Mouse (Mus musculus) brain, embryonic 14.5 days (tissue): ENCODE results near the gene Wdr59. TPM values are rescaled to one million over a fixed set of nuclear protein-coding genes. Genes with fewer than 3 reads are reported as not detected.

Source experiments
- DNase-seq: peaks from one replicate; pipeline ENCODE4 v3.0.0-alpha.2; 2011; ENCODE audit warnings: low read depth
- CTCF ChIP-seq: fragments of 200-500 bp; IDR thresholded peaks from 2 replicates; pipeline ENCODE4 v1.5.1; 2012; ENCODE audit warnings: inconsistent platforms, mild to moderate bottlenecking, moderate library complexity, borderline replicate concordance; ENCODE audit not compliant: insufficient read depth, insufficient read length; ENCODE audit errors: extremely low read depth
- POLR2A ChIP-seq: fragments of 200-500 bp; IDR thresholded peaks from 2 replicates; pipeline ENCODE4 v1.6.1; 2012; ENCODE audit warnings: mild to moderate bottlenecking, inconsistent platforms, borderline replicate concordance; ENCODE audit not compliant: poor library complexity, insufficient read depth, insufficient read length, severe bottlenecking; ENCODE audit errors: extremely low read depth
- polyA plus RNA-seq: library from polyadenylated mRNA; depleted of rRNA; stranded (reverse); fragments of >200 nt; gene quantifications from 2 replicates; pipeline ENCODE4 v1.2.3, GENCODE M21; 2012

Gene Wdr59
- polyA plus RNA-seq, 1 experiment: 16.0 TPM

DNA sequence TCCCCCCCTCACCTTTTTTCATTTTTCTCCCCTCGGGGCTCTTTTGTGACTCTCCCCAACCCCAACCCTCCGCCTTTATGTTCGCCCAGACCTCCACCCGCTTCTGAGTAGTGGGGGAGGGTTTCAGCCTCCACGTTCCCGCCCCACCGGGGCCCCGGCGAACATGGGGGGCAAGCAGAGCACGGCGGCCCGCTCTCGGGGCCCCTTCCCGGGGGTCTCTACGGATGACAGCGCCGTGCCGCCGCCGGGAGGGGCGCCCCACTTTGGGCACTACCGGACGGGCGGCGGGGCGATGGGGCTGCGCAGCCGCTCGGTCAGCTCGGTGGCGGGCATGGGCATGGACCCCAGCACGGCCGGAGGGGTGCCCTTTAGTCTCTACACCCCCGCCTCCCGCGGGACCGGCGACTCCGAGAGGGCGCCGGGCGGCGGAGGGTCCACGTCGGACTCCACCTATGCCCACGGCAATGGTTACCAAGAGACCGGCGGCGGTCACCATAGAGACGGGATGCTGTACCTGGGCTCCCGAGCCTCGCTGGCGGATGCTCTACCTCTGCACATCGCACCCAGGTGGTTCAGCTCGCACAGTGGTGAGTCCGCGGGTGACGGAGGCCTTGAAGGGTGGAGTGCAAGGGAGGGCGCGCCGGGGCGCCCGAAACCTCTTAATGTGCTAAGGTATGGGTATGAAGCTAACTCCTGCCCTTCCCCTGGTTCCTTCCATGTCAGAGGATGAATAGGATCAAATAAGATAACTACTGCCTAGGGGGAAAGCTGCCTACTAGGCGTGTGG lies 15.3 kb upstream of the Wdr59 start:
- TF ChIP-seq POLR2A: no peak
- TF ChIP-seq CTCF: no peak
- peak; percentile 47 for DNase-seq

DNA sequence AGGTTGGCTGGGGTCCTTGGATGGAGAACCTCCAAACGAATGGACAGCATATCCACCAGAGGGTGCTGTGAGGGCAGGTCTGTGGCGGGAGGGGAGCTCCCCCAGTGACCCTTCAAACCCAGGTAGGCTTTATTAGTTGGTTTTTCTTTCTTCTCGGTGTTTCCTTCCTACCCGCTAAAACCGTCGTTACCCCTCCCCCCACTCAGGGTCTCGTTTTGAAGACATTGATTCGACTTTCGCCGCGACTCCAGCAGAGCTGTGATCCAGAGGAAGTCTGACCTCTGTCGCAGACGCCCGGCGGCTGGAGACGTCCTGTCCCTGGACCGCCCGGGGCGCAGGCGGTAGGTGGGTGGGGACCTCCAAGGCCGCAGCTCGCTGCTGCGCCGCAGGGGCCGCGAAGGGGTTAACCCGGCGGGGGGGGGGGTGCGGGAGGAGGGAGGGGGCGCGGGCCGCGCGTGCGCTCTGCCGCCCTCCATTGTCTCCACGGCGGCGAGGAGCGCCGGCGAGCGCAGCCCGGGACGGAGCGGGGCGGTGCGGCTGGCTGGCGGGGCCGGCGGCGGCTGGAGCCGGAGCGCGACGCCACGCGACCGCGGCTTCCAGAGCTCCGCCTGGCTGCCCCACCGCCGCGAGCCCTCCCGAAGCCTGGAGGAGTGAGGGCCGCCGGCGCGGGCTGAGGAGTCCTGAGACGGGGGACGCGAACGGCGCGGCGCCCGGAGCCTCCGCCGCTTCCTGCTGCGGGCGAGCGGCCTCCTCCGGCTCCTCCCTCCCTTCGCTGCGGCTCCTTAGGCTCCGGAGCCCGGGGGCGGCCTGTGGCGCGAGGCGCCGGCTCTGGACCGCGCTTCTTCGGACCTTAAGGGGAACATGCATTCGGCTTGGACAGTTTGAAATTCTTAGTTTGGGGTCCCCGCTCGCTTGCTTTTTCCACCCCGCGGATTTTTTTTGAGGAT lies 14.4 kb upstream of the Wdr59 start, which contains the start of gene Znrf1:
TSS of gene Znrf1 (plus strand) at position 67 of the 947 bp plus-strand sequence.
- DNase-seq: peak; percentile 90
- TF ChIP-seq CTCF (peak; percentile 45; the same call in 1 of the 2 replicates), POLR2A (peak; percentile 79)

DNA sequence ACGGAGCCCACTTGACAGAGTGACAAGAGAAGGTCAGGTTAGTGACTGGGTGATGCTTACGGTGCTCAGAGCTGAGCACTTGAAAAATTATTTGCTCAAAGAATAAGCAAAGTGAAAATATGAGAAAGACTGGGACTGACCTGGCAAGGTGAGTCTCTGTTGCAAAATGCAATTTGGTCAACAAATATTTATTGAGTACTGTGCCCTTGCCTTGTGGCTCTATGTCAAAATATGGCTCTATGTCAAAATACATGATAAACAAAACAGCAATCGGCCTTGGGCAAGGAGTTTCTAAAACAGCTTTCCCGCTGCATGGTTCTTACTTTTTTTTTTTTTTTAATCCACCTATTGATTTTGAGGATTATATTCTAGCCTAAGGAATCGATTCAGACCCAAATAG lies 13.6 kb upstream of the Wdr59 start:
- no peak for TF ChIP-seq CTCF
- DNase-seq: no peak

DNA sequence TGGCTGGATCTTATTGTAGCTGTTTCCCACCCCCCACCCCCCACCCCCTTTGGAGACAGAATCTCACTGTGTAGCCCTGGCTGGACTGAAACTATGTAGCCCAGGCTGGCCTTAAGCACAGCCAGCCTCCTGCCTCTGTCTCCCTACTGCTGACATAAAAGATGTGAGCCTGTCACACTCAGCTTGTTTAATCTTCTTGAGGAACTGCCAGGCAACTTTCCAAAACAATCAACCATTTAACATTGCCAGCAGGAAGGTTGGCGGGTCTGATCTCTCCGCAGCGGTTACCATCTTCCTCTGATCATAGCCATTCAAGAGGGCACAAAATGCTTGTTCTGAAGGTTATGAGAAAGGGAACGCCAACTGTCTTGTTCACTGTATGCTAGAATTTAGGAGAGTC lies 11.6 kb upstream of the Wdr59 start:
- TF ChIP-seq POLR2A (no peak), CTCF (no peak)
- DNase-seq: peak; percentile 29

DNA sequence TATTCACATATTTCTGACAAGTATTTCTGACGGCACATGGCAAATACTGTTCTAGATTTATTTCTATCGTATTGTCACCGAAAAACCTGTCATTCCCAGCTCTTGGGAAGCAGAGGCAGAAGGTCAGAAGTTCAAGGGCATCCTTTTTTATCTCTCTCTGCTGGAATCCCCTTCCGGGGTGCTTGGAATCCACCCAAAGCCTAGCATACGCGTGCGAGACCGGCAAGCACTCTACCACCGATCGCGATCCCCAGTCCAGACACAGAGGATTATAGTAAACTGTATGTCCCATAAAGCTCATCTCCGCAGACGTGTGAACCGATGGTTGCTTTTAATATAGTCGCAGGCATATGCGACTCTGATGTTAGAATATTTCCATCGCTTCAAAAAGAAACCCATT lies 9.7 kb upstream of the Wdr59 start:
- no peak for DNase-seq
- no peak for TF ChIP-seq POLR2A

DNA sequence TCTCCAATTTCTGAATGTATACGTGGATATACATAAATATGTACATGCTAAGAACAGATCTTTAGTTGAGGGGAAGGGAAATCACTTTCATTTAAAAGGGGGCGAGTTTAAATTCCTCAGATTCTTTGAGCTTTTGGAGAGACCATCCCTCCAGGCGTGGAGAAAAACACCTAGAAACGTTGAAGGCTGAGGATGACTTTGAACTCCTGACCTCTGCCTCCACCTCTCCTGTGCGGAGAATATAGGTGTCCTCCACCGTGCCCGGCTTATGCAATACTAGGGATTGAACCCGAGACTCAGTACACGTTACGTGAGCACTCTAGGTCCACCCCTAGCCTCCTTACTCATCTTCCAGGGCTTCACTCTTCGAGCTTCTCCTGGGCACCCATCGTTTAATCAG lies 9.3 kb upstream of the Wdr59 start:
- no peak for TF ChIP-seq CTCF
- no peak for TF ChIP-seq POLR2A
- no peak for DNase-seq

DNA sequence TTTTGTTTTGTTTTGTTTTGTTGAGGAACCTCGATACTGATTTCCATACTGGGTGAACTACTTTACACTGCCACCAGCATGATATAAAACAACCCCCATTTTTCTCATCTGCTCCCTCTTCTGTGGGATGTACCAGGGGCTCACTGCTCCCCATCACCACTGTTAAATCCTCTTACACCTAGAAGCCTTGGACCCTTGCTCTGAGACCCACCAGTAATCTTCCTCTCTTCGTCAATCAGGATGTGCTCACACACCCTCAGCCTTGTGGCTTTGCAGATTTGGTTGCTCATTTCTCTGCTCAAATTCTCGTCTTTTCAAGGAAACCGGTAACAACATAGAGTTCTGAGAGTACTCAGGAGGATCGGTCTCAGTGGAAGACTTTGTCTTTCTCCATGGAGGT lies 6.2 kb upstream of the Wdr59 start:
- TF ChIP-seq CTCF (no peak), POLR2A (no peak)

DNA sequence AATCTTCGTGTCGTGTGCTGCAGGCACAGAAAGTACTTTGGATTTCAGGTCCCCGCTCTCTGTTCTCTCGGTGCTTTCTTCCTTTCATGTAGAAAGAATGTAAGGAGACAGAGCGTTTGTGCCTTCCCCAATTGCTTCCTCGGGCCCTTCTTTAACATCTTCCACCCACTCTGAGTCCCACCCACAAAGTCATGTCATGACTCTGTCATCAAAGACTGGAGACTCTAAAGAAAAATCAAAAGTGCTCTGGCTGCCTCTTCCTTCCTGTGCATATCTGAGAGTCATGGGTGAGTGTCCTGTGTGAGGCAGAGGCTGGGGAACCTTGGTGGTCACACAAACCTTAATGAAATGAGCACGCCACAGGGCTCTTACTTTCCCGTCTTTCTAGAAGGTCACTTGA lies 5.3 kb upstream of the Wdr59 start:
- TF ChIP-seq POLR2A (no peak), CTCF (no peak)
- no peak for DNase-seq

More for the DNA sequence above, 6.2 kb upstream of the Wdr59 start:
- no peak for DNase-seq

DNA sequence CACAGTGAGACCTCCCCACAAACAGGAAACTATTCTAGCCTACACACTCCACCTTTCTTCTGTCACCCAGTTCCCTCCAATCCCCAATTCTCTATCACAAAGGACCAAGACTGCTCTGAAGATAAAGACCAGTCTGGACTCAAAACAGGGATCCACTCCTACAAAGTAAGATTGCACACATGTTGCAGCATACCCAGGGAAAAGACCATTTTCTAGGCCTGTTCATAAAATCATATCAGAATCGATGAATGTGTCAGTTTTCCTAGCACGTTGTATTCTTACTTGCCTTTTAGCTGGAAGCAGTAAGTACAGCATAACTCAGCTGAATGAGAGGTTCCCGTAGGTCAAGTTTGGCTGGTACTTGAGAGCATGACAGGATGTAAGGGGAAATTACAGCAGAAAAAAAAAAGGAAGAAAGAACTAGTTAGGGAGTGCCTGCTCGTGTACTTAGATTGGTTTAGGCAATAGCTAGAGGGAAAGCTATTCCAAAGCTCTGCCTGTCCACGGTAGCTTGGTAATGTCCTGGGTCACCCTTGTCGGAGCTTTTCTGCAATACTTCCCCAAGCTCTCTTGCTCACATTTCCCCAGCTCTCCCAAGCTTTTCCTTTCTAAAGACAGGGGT lies 4.6 kb upstream of the Wdr59 start:
- no peak for DNase-seq
- no peak for TF ChIP-seq POLR2A
- TF ChIP-seq CTCF: no peak

DNA sequence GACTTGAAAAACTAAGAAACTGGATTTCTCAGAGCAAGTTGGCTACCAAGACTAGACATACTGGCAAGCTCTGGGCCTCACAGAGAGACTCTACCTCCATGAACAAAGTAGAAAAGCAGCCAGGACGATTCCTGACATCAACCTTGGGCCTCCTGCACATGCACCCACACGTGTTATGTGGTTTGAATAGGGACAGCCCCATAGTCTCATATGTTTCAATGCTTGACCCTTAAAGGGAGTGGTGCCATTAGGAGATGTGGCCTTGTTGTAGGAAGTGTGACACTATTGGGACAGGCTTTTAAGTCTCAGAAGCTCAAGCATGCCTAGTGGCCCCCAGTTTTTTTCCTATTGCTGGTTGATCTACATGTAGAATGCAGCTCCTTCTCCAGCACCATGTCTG lies 4.4 kb downstream of the Wdr59 start:
- TF ChIP-seq POLR2A (no peak), CTCF (no peak)
- no peak for DNase-seq

DNA sequence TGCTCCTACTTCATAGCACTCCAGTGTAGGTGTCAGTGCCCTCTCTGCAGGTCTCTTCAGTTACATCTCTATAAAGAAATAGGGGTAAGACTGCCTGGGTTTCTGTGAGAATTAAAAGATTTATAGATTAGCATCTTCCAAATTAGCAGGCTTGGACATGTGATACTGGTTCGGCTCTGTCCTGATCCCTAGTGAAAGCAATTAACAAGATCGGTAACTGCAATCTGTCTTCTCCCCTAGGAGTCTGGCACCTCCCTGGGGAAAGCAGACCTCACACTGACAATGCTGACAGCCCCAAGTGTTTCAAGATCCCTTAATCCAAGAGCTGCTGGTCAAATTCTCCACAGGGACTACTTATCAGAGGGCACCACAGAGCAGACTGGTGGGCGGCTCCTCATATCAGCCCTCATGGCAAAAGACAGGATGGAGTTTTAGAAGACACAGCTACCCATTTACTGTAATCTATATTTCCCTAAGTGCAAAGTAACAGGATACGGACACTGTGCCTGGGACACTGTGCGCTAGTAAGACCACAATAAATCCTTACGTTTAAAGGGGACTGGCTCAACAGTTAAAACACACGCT lies 5.3 kb downstream of the Wdr59 start:
- peak; percentile 59 for DNase-seq
- TF ChIP-seq CTCF (no peak), POLR2A (no peak)
